In genomic region chr8:121124547-121125239, GRCm38 (mm10) we compare ENCODE assay signal across 9 mouse cellular contexts. TPM values are rescaled to one million over a fixed set of nuclear protein-coding genes. Genes with fewer than 3 reads are reported as not detected.
DNase-seq lines count a peak whose midpoint lies in the region; ATAC-seq lines count a peak whose summit lies in the region.
"Had no signal": no experiment of that assay in that cellular context is flagged by ENCODE, and none has a peak within 500 bp of the region (broad histone marks: within the 10 kb centered on the region; RNA-seq: fewer than 3 reads in every experiment).

No protein-coding gene starts in this region.

- H3K9ac ChIP-seq in liver, embryonic 11.5 days (ENCODE audit: low read depth, low read length) = no peak overlapping the region
- H3K9ac ChIP-seq in heart, embryonic 16.5 days (ENCODE audit: low read length) = no peak overlapping the region
- H3K9ac ChIP-seq in liver, embryonic 13.5 days = no peak overlapping the region

- no peaks in the 10 kb centered on the region for H3K9me3 ChIP-seq in liver, embryonic 11.5 days (ENCODE audit: control insufficient read depth, low read length)
- no peaks in the 10 kb centered on the region for H3K9me3 ChIP-seq in heart, embryonic 16.5 days (replicated peaks; ENCODE audit: control insufficient read depth, low read length)
- no peaks in the 10 kb centered on the region for H3K9me3 ChIP-seq in liver, embryonic 13.5 days (replicated peaks)

- H3K4me3 ChIP-seq in liver, embryonic 11.5 days (ENCODE audit: low read depth, low read length) = 0 out of 2 replicates have a peak overlapping the region, but pooled peaks have one; percentile 32
- no peak overlapping the region; the same call in 1 of the 2 replicates for H3K4me3 ChIP-seq in heart, embryonic 16.5 days (ENCODE audit: low read length)
- no peak overlapping the region for H3K4me3 ChIP-seq in liver, embryonic 13.5 days (replicated peaks)

- no peak for ATAC-seq in liver, embryonic 11.5 days (replicated peaks; ENCODE audit: low FRiP score)
- peak; percentile 15; the same call in 1 of the 2 replicates for ATAC-seq in heart, embryonic 16.5 days (replicated peaks; ENCODE audit: extremely low read depth, insufficient read depth, low FRiP score)
- peak; percentile 23; the same call in 1 of the 2 replicates for ATAC-seq in liver, embryonic 13.5 days (ENCODE audit: low read depth)
- ATAC-seq in megakaryocyte, adult 5-6 weeks (ENCODE audit: poor library complexity, severe bottlenecking) = no peak

- H3K4me2 ChIP-seq in liver, embryonic 11.5 days = peak overlapping the region; percentile 55; the same call in 1 of the 2 replicates
- H3K4me2 ChIP-seq in heart, embryonic 16.5 days (ENCODE audit: low read depth, low read length) = peak overlapping the region; percentile 65
- no peak overlapping the region for H3K4me2 ChIP-seq in liver, embryonic 13.5 days

- no peak overlapping the region for H3K27ac ChIP-seq in liver, embryonic 11.5 days (ENCODE audit: low read depth, low read length)
- peak overlapping the region; percentile 70 for H3K27ac ChIP-seq in heart, embryonic 16.5 days (ENCODE audit: low read length)
- H3K27ac ChIP-seq in liver, embryonic 13.5 days = no peak overlapping the region
- H3K27ac ChIP-seq: macrophage had no signal

- peaks cover 7% of the 10 kb centered on the region for H3K4me1 ChIP-seq in liver, embryonic 11.5 days (replicated peaks; ENCODE audit: control insufficient read depth, insufficient read depth, low read length)
- H3K4me1 ChIP-seq in heart, embryonic 16.5 days (ENCODE audit: control insufficient read depth, insufficient read depth, low read length) = peaks cover 8% of the 10 kb centered on the region; the same call in 1 of the 2 replicates
- peaks cover 13% of the 10 kb centered on the region for H3K4me1 ChIP-seq in liver, embryonic 13.5 days (replicated peaks)

- 3% methylated on average over 17 of the region's 17 CpGs for WGBS in liver, embryonic 11.5 days
- WGBS in heart, embryonic 16.5 days = 8% methylated on average over 17 of the region's 17 CpGs
- 6% methylated on average over 17 of the region's 17 CpGs for WGBS in liver, embryonic 13.5 days (ENCODE audit: insufficient replicate concordance)

- DNase-seq in liver, embryonic 11.5 days (ENCODE audit: low spot score) = no peak
- no peak for DNase-seq in liver
- peak; percentile 27 for DNase-seq in adipocyte (ENCODE audit: low spot score)
- DNase-seq in liver, embryonic 13.5 days = no peak
- no peak for DNase-seq in adrenal gland, postnatal 10 days
- DNase-seq in thymus, postnatal 4 days = no peak

- no peaks in the 10 kb centered on the region; the same call in 1 of the 2 replicates for H3K36me3 ChIP-seq in liver, embryonic 11.5 days (ENCODE audit: control insufficient read depth, insufficient read depth, low read length)
- H3K36me3 ChIP-seq in heart, embryonic 16.5 days (ENCODE audit: control insufficient read depth, insufficient read depth) = no peaks in the 10 kb centered on the region
- no peaks in the 10 kb centered on the region for H3K36me3 ChIP-seq in liver, embryonic 13.5 days

- H3K27me3 ChIP-seq in liver, embryonic 11.5 days (replicated peaks; ENCODE audit: control insufficient read depth, insufficient read depth, low read length) = peaks cover 99% of the 10 kb centered on the region
- H3K27me3 ChIP-seq in heart, embryonic 16.5 days (ENCODE audit: control insufficient read depth, insufficient read depth, low read length) = peaks cover 93% of the 10 kb centered on the region
- peaks cover 100% of the 10 kb centered on the region for H3K27me3 ChIP-seq in liver, embryonic 13.5 days

RNA-seq across cellular contexts. Expression of gene Foxl1, which starts 3.0 kb away (rescaled TPM):
- 0.61 and 0.73 TPM in 2 replicates for polyA plus RNA-seq in liver, embryonic 11.5 days (2014; fragmentation: Nextera tagmentation; extraction: Ambion mirVana)
- polyA plus RNA-seq in heart, embryonic 16.5 days (2015; fragmentation: Nextera tagmentation; extraction: Ambion mirVana) = 0.49 and 0.62 TPM in 2 replicates
- 0.13 and 0.14 TPM in 2 replicates for polyA plus RNA-seq in liver, embryonic 13.5 days (2015; fragmentation: Nextera tagmentation; extraction: Ambion mirVana)
- total RNA-seq in adrenal gland, postnatal 10 days (2021) = under 1 TPM; 0.24 to 0.42 TPM
- total RNA-seq in megakaryocyte, adult 5-6 weeks (2015) = not detected in 2 replicates
- not detected in 2 replicates for total RNA-seq in megakaryocyte, adult 5-6 weeks (2017)
- polyA plus RNA-seq: macrophage had no signal

RNA-seq across cellular contexts. Expression of gene Foxc2, which starts 8.7 kb away (rescaled TPM):
- 2.6 and 3.4 TPM in 2 replicates for polyA plus RNA-seq in liver, embryonic 11.5 days (2014; fragmentation: Nextera tagmentation; extraction: Ambion mirVana)
- 3.5 and 4.4 TPM in 2 replicates for polyA plus RNA-seq in heart, embryonic 16.5 days (2015; fragmentation: Nextera tagmentation; extraction: Ambion mirVana)
- polyA plus RNA-seq in liver, embryonic 13.5 days (2015; fragmentation: Nextera tagmentation; extraction: Ambion mirVana) = 0.14 and 0.22 TPM in 2 replicates
- total RNA-seq in adrenal gland, postnatal 10 days (2021) = 1 to 10 TPM; 4.1 to 6.1 TPM
- total RNA-seq in megakaryocyte, adult 5-6 weeks (2015) = not detected in 2 replicates
- not detected in 2 replicates for total RNA-seq in megakaryocyte, adult 5-6 weeks (2017)
- polyA plus RNA-seq: macrophage had no signal

RNA-seq across cellular contexts. Expression of gene Mthfsd, which starts 16.5 kb away (rescaled TPM):
- 48.1 and 50.6 TPM in 2 replicates for polyA plus RNA-seq in liver, embryonic 11.5 days (2014; fragmentation: Nextera tagmentation; extraction: Ambion mirVana)
- 32.1 and 32.3 TPM in 2 replicates for polyA plus RNA-seq in heart, embryonic 16.5 days (2015; fragmentation: Nextera tagmentation; extraction: Ambion mirVana)
- 25.6 and 26.9 TPM in 2 replicates for polyA plus RNA-seq in liver, embryonic 13.5 days (2015; fragmentation: Nextera tagmentation; extraction: Ambion mirVana)
- total RNA-seq in adrenal gland, postnatal 10 days (2021) = 10 to 100 TPM; 30.4 to 32.2 TPM
- total RNA-seq in megakaryocyte, adult 5-6 weeks (2015) = 11.0 and 12.6 TPM in 2 replicates
- 7.1 and 13.1 TPM in 2 replicates for total RNA-seq in megakaryocyte, adult 5-6 weeks (2017)

RNA-seq across cellular contexts. Expression of gene Foxf1, which starts 40.5 kb away (rescaled TPM):
- polyA plus RNA-seq in liver, embryonic 11.5 days (2014; fragmentation: Nextera tagmentation; extraction: Ambion mirVana) = 37.6 and 37.8 TPM in 2 replicates
- 1.9 and 8.9 TPM in 2 replicates for polyA plus RNA-seq in heart, embryonic 16.5 days (2015; fragmentation: Nextera tagmentation; extraction: Ambion mirVana)
- polyA plus RNA-seq in liver, embryonic 13.5 days (2015; fragmentation: Nextera tagmentation; extraction: Ambion mirVana) = 5.6 and 5.9 TPM in 2 replicates
- total RNA-seq in adrenal gland, postnatal 10 days (2021) = 1 to 10 TPM; 1.4 to 1.7 TPM
- total RNA-seq in megakaryocyte, adult 5-6 weeks (2015) = not detected in 2 replicates
- total RNA-seq in megakaryocyte, adult 5-6 weeks (2017) = not detected in 2 replicates

Comparison
In these comparisons a context has a peak if more than half of its experiments do, and no peak if none do; other contexts are left out.
1. ATAC-seq: peak in heart, embryonic 16.5 days (single experiment) and liver, embryonic 13.5 days (single experiment); none in liver, embryonic 11.5 days (single experiment) and megakaryocyte, adult 5-6 weeks (single experiment).